Mouse (Mus musculus): ENCODE results near the gene Hist2h2ab. TPM values are rescaled to one million over a fixed set of nuclear protein-coding genes. Genes with fewer than 3 reads are reported as not detected.
"Not testable (repeated sequence)": the region's sequence is repeated elsewhere in the genome, so short reads cannot be mapped to it uniquely, and the experiment has no call there.

The Hist2h2ab gene
- polyA plus RNA-seq, 1 experiment from 2014 or later: 2.0 TPM

DNA sequence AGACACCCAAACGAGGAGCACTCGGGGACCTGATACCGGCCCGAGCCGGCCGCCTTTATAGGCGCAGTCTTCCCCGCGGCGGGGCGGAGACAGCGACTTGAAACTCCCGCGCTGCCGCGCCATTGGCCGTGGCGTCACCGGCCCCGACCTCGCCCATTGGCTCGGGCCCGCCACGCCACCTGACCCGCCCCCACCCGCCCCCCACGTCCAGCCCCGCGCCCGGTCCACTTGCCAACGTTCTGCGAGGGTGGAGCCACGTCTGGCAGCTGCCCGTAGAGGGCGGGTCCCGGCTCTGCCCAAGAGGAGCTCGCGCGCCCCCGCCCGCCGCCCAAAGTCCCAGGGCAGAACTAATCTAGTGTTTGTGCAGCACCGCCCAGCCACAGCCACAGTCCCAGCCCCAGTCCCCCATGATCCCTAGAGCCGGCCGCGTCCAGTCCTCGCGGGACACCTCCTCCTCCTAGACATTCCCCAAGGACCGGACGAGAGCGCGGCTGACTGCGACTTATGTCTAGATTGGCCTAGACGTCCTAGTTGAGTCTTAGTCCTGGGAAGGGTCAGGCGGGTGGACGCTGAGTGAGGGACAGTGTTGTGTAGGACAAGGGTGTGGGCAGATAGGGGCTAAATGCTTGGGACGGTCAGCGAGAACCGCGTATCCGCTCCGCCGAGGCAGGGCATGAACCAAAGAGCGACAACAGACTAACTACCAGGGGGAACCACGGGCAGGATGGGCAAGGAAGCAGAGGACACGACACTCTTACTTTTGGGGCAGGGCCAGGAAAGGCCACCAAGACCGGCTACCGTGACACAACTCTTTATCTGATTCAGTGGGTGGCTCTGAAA is 19.5 kb downstream of the Hist2h2ab start, which contains the start of gene Hist2h3c2:
Gene Hist2h3c2, minus strand, starts transcription at position 174 of the 840 bp plus-strand sequence.
- not testable (repeated sequence) for H3K9me3 ChIP-seq, H3K27me3 ChIP-seq, H3K36me3 ChIP-seq
- Histone ChIP-seq H3K27ac (peak within 1 kb of the TSS; percentile 86), H3K4me1 (replicated peaks) (peaks cover 38% of the 10 kb centered on the region), H3K9ac (replicated peaks) (peak within 1 kb of the TSS; percentile 66), H3K4me3 (replicated peaks) (peak within 1 kb of the TSS; percentile 41), H3K4me2 (peak within 1 kb of the TSS; percentile 56)
- ATAC-seq (ENCODE audit: insufficient number of reproducible peaks, insufficient read depth, low FRiP score, low TSS enrichment, low read depth): peak; percentile 92
- 0% methylated on average over 18 of the region's 68 CpGs for WGBS

DNA sequence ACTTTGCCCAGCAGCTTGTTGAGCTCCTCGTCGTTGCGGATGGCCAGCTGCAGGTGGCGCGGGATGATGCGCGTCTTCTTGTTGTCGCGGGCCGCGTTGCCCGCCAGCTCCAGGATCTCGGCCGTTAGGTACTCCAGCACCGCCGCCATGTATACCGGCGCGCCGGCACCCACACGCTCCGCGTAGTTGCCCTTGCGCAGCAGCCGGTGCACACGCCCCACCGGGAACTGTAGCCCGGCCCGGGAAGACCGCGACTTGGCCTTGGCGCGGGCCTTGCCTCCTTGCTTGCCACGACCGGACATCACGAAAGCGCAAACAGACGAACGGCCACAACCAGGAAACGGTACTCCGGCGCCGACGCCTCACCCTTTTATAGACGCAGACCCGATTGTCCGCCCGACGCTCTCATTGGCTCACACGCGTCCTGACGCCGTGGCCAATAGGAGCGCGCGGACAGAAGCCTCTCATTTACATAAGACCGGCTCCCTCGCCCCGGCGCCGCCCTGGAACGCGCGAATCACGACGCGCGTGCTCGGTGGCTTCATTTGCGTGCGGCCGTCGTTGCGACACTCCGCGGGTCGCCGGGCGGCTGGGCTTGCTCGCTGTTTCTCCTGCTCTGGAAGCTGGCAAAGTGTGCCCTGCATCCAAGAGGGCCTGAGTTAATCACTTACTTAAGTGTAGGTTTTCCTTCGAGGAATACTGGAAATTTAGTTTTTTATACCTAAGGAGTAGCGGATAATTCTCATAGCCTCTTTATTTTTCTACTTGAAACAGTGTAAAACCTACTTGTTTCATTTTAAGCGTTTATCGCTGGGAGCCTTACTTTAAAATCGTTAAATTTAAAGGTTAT is 20.5 kb downstream of the Hist2h2ab start, which contains the start of gene Hist2h2aa2:
Gene Hist2h2aa2, minus strand, starts transcription at position 328 of the 850 bp plus-strand sequence.
- Histone ChIP-seq H3K27ac (peak within 1 kb of the TSS; percentile 91), H3K4me3 (replicated peaks) (peak within 1 kb of the TSS; percentile 33), H3K4me2 (peak within 1 kb of the TSS; percentile 44), H3K9ac (replicated peaks) (peak within 1 kb of the TSS; percentile 44; the same call in 1 of the 2 replicates), H3K4me1 (replicated peaks) (peaks cover 43% of the 10 kb centered on the region)
- not testable (repeated sequence) for H3K27me3 ChIP-seq, H3K36me3 ChIP-seq, H3K9me3 ChIP-seq
- 4% methylated on average over 43 of the region's 85 CpGs for WGBS
- peak; percentile 85 for ATAC-seq (ENCODE audit: insufficient number of reproducible peaks, insufficient read depth, low FRiP score, low TSS enrichment, low read depth)

DNA sequence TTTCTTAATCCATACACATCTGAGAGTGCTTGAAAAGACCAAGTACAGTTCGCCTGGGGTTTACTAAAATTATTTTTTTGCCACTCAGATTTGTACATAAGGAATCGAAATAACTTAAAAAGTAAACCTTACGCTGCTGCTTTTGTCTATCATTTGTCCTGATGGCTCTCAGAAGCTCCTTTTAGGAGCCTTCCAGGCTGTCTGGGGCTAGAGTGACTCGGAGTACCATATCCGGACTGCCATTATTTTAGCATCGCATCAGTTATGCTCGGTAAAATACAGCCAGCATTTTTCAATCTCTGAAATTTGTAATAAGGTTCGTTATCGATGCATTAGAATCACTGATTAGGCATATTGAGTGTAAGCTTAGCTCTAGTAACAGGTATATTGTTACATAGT is 21.1 kb downstream of the Hist2h2ab start:
- H3K9me3 ChIP-seq: no peaks in the 10 kb centered on the region
- H3K36me3 ChIP-seq: no peaks in the 10 kb centered on the region
- H3K4me1 ChIP-seq (replicated peaks): peaks cover 43% of the 10 kb centered on the region
- no peaks in the 10 kb centered on the region for H3K27me3 ChIP-seq
- H3K4me2 ChIP-seq: peak overlapping the region; percentile 44
- WGBS: 81% methylated on average over 9 of the region's 9 CpGs
- H3K27ac ChIP-seq: peak overlapping the region; percentile 91
- peak overlapping the region; percentile 21; the same call in 1 of the 2 replicates for H3K4me3 ChIP-seq (replicated peaks)
- ATAC-seq (ENCODE audit: insufficient number of reproducible peaks, insufficient read depth, low FRiP score, low TSS enrichment, low read depth): no peak
- peak overlapping the region; percentile 37; the same call in 1 of the 2 replicates for H3K9ac ChIP-seq (replicated peaks)

DNA sequence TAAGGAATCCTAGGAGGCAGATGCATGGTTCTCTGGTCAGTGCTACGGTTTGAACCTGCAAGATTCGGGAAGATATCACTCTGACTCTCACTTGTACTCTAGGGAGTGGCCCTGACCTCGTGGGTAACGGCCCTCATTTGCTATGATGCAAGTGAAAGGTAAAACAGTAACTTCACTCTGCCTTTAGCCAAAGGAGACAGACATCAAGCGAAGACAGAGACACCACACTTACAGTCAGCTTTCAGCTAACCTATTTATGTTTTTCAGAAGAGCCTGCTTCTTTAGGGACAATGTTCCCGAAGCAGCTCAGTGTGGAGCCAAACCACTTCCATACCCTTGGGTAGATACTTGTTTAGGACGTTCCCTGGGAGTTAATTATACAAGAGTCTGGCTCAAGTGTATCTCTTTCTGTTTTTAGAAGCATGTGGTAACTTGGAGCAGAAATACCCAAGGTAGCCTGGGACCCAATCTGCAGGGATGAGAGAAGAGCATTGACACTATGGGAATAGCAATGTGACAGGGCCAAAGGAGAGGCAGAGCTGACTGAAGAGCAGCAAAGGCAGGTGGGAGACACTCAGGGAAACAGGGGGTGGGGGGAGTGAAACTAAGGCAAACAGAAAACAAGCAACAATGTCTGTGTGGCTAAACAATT is 24.4 kb downstream of the Hist2h2ab start:
- Histone ChIP-seq H3K36me3 (no peaks in the 10 kb centered on the region), H3K27ac (peak overlapping the region; percentile 99), H3K4me3 (replicated peaks) (peak overlapping the region; percentile 47; the same call in 1 of the 2 replicates), H3K9me3 (no peaks in the 10 kb centered on the region), H3K9ac (replicated peaks) (peak overlapping the region; percentile 74; the same call in 1 of the 2 replicates), H3K4me2 (peak overlapping the region; percentile 58), H3K4me1 (replicated peaks) (peaks cover 37% of the 10 kb centered on the region), H3K27me3 (no peaks in the 10 kb centered on the region)
- no peak for ATAC-seq (ENCODE audit: insufficient number of reproducible peaks, insufficient read depth, low FRiP score, low TSS enrichment, low read depth)
- WGBS: 80% methylated on average over 7 of the region's 7 CpGs

DNA sequence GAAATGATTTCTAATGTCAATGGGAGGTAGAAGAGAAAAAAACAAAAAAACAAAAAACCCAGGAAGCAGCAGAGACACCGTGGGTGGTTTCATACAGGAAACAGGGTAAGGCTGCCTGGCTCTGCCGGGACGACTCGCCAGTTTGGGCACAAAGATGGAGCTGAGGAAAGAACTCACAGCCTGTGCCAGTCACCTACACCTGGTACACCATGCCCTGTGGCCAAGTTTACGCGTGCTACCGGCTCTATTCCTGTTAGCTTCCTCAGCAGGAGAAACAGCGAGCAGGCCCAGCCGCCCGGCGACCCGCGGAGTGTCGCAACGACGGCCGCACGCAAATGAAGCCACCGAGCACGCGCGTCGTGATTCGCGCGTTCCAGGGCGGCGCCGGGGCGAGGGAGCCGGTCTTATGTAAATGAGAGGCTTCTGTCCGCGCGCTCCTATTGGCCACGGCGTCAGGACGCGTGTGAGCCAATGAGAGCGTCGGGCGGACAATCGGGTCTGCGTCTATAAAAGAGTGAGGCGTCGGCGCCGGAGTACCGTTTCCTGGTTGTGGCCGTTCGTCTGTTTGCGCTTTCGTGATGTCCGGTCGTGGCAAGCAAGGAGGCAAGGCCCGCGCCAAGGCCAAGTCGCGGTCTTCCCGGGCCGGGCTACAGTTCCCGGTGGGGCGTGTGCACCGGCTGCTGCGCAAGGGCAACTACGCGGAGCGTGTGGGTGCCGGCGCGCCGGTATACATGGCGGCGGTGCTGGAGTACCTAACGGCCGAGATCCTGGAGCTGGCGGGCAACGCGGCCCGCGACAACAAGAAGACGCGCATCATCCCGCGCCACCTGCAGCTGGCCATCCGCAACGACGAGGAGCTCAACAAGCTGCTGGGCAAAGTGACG is 25.6 kb downstream of the Hist2h2ab start, which contains the start of gene Hist2h2aa1:
Gene Hist2h2aa1, plus strand, starts transcription at position 495 of the 884 bp plus-strand sequence.
- H3K4me1 ChIP-seq (replicated peaks): peaks cover 48% of the 10 kb centered on the region
- H3K4me3 ChIP-seq (replicated peaks): peak within 1 kb of the TSS; percentile 47
- peak within 1 kb of the TSS; percentile 58 for H3K4me2 ChIP-seq
- ATAC-seq (ENCODE audit: insufficient number of reproducible peaks, insufficient read depth, low FRiP score, low TSS enrichment, low read depth): peak; percentile 87
- peak within 1 kb of the TSS; percentile 74 for H3K9ac ChIP-seq (replicated peaks)
- H3K27me3 ChIP-seq, H3K36me3 ChIP-seq, H3K9me3 ChIP-seq: not testable (repeated sequence)
- WGBS: under 1% methylated on average over 40 of the region's 88 CpGs
- H3K27ac ChIP-seq: peak within 1 kb of the TSS; percentile 99

DNA sequence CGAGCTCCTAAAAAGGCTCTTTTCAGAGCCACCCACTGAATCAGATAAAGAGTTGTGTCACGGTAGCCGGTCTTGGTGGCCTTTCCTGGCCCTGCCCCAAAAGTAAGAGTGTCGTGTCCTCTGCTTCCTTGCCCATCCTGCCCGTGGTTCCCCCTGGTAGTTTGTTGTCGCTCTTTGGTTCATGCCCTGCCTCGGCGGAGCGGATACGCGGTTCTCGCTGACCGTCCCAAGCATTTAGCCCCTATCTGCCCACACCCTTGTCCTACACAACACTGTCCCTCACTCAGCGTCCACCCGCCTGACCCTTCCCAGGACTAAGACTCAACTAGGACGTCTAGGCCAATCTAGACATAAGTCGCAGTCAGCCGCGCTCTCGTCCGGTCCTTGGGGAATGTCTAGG is 26.4 kb downstream of the Hist2h2ab start:
- WGBS: under 1% methylated on average over 10 of the region's 21 CpGs
- H3K4me3 ChIP-seq (replicated peaks): peak overlapping the region; percentile 34
- peak overlapping the region; percentile 82 for H3K27ac ChIP-seq
- H3K36me3 ChIP-seq; H3K9me3 ChIP-seq; ATAC-seq (ENCODE audit: insufficient number of reproducible peaks, insufficient read depth, low FRiP score, low TSS enrichment, low read depth); H3K27me3 ChIP-seq: not testable (repeated sequence)
- H3K4me1 ChIP-seq (replicated peaks): peaks cover 53% of the 10 kb centered on the region
- H3K9ac ChIP-seq (replicated peaks): peak overlapping the region; percentile 53; the same call in 1 of the 2 replicates
- 0 out of 2 replicates have a peak overlapping the region, but pooled peaks have one; percentile 40 for H3K4me2 ChIP-seq

DNA sequence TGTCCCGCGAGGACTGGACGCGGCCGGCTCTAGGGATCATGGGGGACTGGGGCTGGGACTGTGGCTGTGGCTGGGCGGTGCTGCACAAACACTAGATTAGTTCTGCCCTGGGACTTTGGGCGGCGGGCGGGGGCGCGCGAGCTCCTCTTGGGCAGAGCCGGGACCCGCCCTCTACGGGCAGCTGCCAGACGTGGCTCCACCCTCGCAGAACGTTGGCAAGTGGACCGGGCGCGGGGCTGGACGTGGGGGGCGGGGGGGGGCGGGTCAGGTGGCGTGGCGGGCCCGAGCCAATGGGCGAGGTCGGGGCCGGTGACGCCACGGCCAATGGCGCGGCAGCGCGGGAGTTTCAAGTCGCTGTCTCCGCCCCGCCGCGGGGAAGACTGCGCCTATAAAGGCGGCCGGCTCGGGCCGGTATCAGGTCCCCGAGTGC is 26.8 kb downstream of the Hist2h2ab start, which contains the start of gene Hist2h3c1:
Gene Hist2h3c1, plus strand, starts transcription at position 259 of the 430 bp plus-strand sequence.
- ATAC-seq (ENCODE audit: insufficient number of reproducible peaks, insufficient read depth, low FRiP score, low TSS enrichment, low read depth): peak; percentile 94
- peak within 1 kb of the TSS; percentile 59 for H3K4me2 ChIP-seq
- WGBS: no CpG with 5 or more reads among the region's 47 CpGs
- H3K27ac ChIP-seq: peak within 1 kb of the TSS; percentile 82
- not testable (repeated sequence) for H3K27me3 ChIP-seq, H3K9me3 ChIP-seq, H3K36me3 ChIP-seq
- H3K9ac ChIP-seq (replicated peaks): peak within 1 kb of the TSS; percentile 71
- peak within 1 kb of the TSS; percentile 46 for H3K4me3 ChIP-seq (replicated peaks)
- peaks cover 55% of the 10 kb centered on the region for H3K4me1 ChIP-seq (replicated peaks)

DNA sequence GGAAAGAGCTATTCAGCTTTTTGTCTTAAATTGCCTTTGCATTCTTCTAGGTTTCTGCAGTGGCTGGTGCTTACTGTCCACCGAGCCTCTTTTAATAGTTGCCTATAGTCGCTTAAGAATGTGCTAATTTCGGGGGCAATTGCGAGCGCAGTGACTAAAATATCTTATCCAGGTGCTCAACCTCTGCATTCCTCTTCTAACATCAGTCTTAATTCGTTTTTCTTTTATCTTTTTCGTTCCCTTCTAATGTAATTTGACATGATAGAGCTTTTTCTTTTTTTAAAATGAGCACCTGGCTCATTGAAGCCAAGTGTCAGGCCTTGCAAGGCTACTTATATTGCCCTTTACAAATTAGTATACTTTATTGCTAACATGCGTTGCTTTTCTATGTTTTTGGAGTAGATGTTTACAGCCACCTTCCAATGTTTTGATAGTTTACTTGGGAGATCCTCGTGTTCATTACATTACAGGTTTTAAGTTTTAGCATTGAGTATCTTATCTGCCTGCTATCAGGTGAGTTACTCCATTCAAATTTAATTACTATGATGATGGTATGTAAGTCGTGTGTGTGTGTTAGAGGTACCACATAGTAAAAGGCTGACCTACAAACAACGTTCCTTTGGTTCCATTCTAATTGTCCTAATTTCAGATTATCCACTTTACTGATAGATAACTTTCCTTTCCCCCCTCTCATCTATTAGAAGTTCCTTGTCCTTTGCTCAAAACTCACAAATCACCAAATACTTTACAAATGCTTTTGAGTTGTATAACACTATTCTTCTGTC is 27.9 kb downstream of the Hist2h2ab start:
- H3K4me3 ChIP-seq (replicated peaks): peak overlapping the region; percentile 46
- no peaks in the 10 kb centered on the region for H3K27me3 ChIP-seq
- no peaks in the 10 kb centered on the region for H3K36me3 ChIP-seq
- 3% methylated on average over 11 of the region's 11 CpGs for WGBS
- H3K4me2 ChIP-seq: peak overlapping the region; percentile 59
- peaks cover 51% of the 10 kb centered on the region for H3K4me1 ChIP-seq (replicated peaks)
- peak overlapping the region; percentile 71 for H3K9ac ChIP-seq (replicated peaks)
- no peak for ATAC-seq (ENCODE audit: insufficient number of reproducible peaks, insufficient read depth, low FRiP score, low TSS enrichment, low read depth)
- H3K27ac ChIP-seq: peak overlapping the region; percentile 74; the same call in 1 of the 2 replicates
- H3K9me3 ChIP-seq: no peaks in the 10 kb centered on the region
